Mouse (Mus musculus) liver, postnatal 0 days (tissue): ENCODE data around the gene Klkb1. TPM values are rescaled to one million over a fixed set of nuclear protein-coding genes. Genes with fewer than 3 reads are reported as not detected.
A peak's percentile ranks its signal among the peaks of the same experiment; 100 is the strongest.

Experiments used
- ATAC-seq: fragments of 200-750 bp; cut with Nextera tagmentation; 2 replicates; pipeline ENCODE4 v1.8.0; 2017; ENCODE audit warnings: mild to moderate bottlenecking, moderate library complexity
- DNase-seq: peaks from one replicate; pipeline ENCODE4 v3.0.0-alpha.2; 2016
- H3K27ac ChIP-seq: fragments of 300-500 bp; sonication (generic); 2 replicates; pipeline ENCODE4 v1.5.1; 2014; ENCODE audit warnings: antibody characterized with exemption, moderate library complexity, mild to moderate bottlenecking, low read depth
- H3K27me3 ChIP-seq: fragments of 300-500 bp; sonication (generic); 2 replicates; pipeline ENCODE4 v1.6.1; 2014; ENCODE audit warnings: low read length, control low read depth, mixed read lengths; ENCODE audit not compliant: insufficient read depth
- H3K36me3 ChIP-seq: fragments of 300-500 bp; sonication (generic); replicated peaks from 2 replicates; pipeline ENCODE4 v1.6.1; 2014; ENCODE audit warnings: mild to moderate bottlenecking, control low read depth, low read length, moderate library complexity, mixed read lengths; ENCODE audit not compliant: insufficient read depth
- H3K4me1 ChIP-seq: fragments of 300-500 bp; sonication (generic); 2 replicates; pipeline ENCODE4 v1.6.1; 2014; ENCODE audit warnings: antibody characterized with exemption, mild to moderate bottlenecking, control low read depth; ENCODE audit not compliant: insufficient read depth
- H3K4me2 ChIP-seq: fragments of 300-500 bp; sonication (generic); 2 replicates; pipeline ENCODE4 v1.6.1; 2014; ENCODE audit warnings: low read depth, mild to moderate bottlenecking, low read length, moderate library complexity, mixed read lengths
- H3K4me3 ChIP-seq: fragments of 300-500 bp; sonication (generic); 2 replicates; pipeline ENCODE4 v1.5.1; 2014; ENCODE audit warnings: low read depth, low read length
- H3K9ac ChIP-seq: fragments of 300-500 bp; sonication (generic); replicated peaks from 2 replicates; pipeline ENCODE4 v1.6.1; 2014; ENCODE audit warnings: mild to moderate bottlenecking, moderate library complexity
- H3K9me3 ChIP-seq: fragments of 300-500 bp; sonication (generic); 2 replicates; pipeline ENCODE4 v1.6.1; 2016; ENCODE audit warnings: mild to moderate bottlenecking, control low read depth, low read length, mixed read lengths
- CTCF ChIP-seq: sonication (generic); IDR thresholded peaks from 2 replicates; pipeline ENCODE4 v1.5.1; 2016; ENCODE audit warnings: antibody characterized with exemption, low read depth
- EP300 ChIP-seq: IDR thresholded peaks from 2 replicates; pipeline ENCODE4 v1.6.1; 2016; ENCODE audit warnings: antibody characterized with exemption, low read depth, mild to moderate bottlenecking
- WGBS: fragments of 180-500 bp; shearing (Covaris S2); extraction: QIAGEN DNeasy Blood & Tissue Kit; methylation state at CpG from one replicate; pipeline ENCODE4 v1.1.7; 2014; ENCODE audit not compliant: insufficient replicate concordance; 5-methylcytosine and 5-hydroxymethylcytosine counted together
- polyA plus RNA-seq: library from polyadenylated mRNA; unstranded; fragments of >200 nt; fragmentation: Nextera tagmentation; extraction: Ambion mirVana; gene quantifications from 2 replicates; pipeline ENCODE4 v1.2.1, GENCODE M21; 2015

Klkb1 gene
- polyA plus RNA-seq, 1 experiment from 2014 or later = 29.5 TPM

DNA sequence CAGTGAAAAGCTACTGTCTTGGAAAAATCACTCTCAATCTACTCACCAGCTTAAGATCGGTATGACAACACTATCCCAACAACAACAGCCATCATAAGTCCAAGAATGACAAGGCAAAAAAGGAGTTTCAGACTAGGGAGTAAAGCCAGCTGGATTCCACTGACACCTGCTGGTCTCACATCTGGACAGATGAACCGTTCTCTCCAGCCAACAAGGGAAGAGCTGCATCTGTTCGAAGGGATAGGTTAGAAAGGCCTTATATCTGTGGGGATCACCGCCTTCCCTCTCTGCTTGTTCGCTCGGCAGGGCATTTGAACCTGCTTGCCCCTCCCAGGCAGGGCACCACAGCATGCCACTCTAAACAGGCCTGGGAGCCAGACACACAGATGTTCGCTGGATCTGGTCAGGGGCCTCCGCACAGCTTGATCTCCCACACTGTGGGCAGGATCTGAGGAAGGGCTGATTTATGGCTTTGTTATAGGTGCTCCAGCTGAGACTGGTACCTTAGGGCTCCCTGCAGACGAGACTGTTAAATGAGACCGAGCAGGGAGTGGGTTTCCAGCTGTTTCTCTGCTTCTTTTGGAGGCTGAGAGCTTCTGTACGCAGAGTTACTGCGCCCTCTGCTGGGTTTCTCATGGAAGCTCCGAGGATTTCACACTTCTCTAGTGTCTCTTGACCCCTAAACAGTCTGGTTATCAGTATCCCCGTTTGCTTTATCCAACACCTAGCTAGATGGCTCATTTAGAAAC lies 58.3 kb downstream of the Klkb1 start:
- DNase-seq = peak; percentile 42
- H3K9ac ChIP-seq = no peak overlapping the region
- no peak overlapping the region for H3K4me2 ChIP-seq
- TF ChIP-seq EP300 (no peak), CTCF (peak; percentile 66)
- no peak for ATAC-seq
- peaks cover 8% of the 10 kb centered on the region; the same call in 1 of the 2 replicates for H3K4me1 ChIP-seq
- H3K27ac ChIP-seq = no peak overlapping the region
- H3K27me3 ChIP-seq = no peaks in the 10 kb centered on the region
- WGBS = 27% methylated on average over 14 of the region's 14 CpGs
- H3K4me3 ChIP-seq = no peak overlapping the region
- H3K36me3 ChIP-seq = no peaks in the 10 kb centered on the region
- H3K9me3 ChIP-seq = no peaks in the 10 kb centered on the region

- TF ChIP-seq CTCF (no peak), EP300 (no peak)
- Histone ChIP-seq H3K4me2 (no peak overlapping the region), H3K4me3 (no peak overlapping the region), H3K4me1 (peaks cover 6% of the 10 kb centered on the region; the same call in 1 of the 2 replicates), H3K36me3 (no peaks in the 10 kb centered on the region), H3K27ac (no peak overlapping the region), H3K9me3 (no peaks in the 10 kb centered on the region), H3K27me3 (no peaks in the 10 kb centered on the region), H3K9ac (no peak overlapping the region)
- ATAC-seq (no peak), DNase-seq (no peak)
- WGBS = 87% methylated on average over 6 of the region's 6 CpGs
Observed at GRCm38 (mm10) chr8:45235228-45235627, 59.4 kb downstream of the Klkb1 start.

- Histone ChIP-seq H3K9me3 (no peaks in the 10 kb centered on the region), H3K36me3 (no peaks in the 10 kb centered on the region), H3K4me2 (no peak overlapping the region), H3K4me3 (no peak overlapping the region), H3K9ac (no peak overlapping the region), H3K4me1 (no peaks in the 10 kb centered on the region), H3K27me3 (no peaks in the 10 kb centered on the region), H3K27ac (no peak overlapping the region)
- no peak for TF ChIP-seq EP300
- TF ChIP-seq CTCF = no peak
- no peak for DNase-seq
- WGBS = 64% methylated on average over 3 of the region's 3 CpGs
- no peak for ATAC-seq
Observed at GRCm38 (mm10) chr8:45233256-45233655, 61.4 kb downstream of the Klkb1 start.

Other genes starting within 250 kb of the Klkb1 start
- 0.13 and 0.16 TPM in 2 replicates for gene Mtnr1a, start 225.7 kb downstream of the Klkb1 start, polyA plus RNA-seq
- 55.4 and 60.8 TPM in 2 replicates for gene F11, start 32.8 kb downstream of the Klkb1 start, polyA plus RNA-seq
- 41.6 and 42.7 TPM in 2 replicates for gene Gm45753, start 13.6 kb upstream of the Klkb1 start, polyA plus RNA-seq
- 8.0 and 8.4 TPM in 2 replicates for gene Cyp4v3, start 38.4 kb upstream of the Klkb1 start, polyA plus RNA-seq
- 1.5 and 2.1 TPM in 2 replicates for gene Fam149a, start 87.4 kb upstream of the Klkb1 start, polyA plus RNA-seq
- 1.2 and 1.7 TPM in 2 replicates for gene Tlr3, start 116.2 kb upstream of the Klkb1 start, polyA plus RNA-seq
- 11.9 and 13.3 TPM in 2 replicates for gene Sorbs2, start 212.9 kb upstream of the Klkb1 start, polyA plus RNA-seq